ENCODE assay signal across 10 mouse cellular contexts in genomic region chr5:115525943-115526342, GRCm38 (mm10). TPM values are rescaled to one million over a fixed set of nuclear protein-coding genes. Genes with fewer than 3 reads are reported as not detected.
DNase-seq lines count a peak whose midpoint lies in the region; ATAC-seq and TF ChIP-seq lines count a peak whose summit lies in the region.
"Had no signal": no experiment of that assay in that cellular context is flagged by ENCODE, and none has a peak within 500 bp of the region (broad histone marks: within the 10 kb centered on the region; RNA-seq: fewer than 3 reads in every experiment).

No protein-coding gene starts in this region.

- no peak for DNase-seq in heart, adult 2 months
- no peak for DNase-seq in heart, postnatal 36 days
- no peak for DNase-seq in lung, embryonic 14.5 days
- no peak for DNase-seq in lung, postnatal 14 days
- peak; percentile 50 for DNase-seq in embryonic facial prominence, embryonic 14.5 days (ENCODE audit: low spot score)
- no peak for DNase-seq in limb, embryonic 11.5 days (ENCODE audit: low spot score)
- no peak for DNase-seq in spleen, postnatal 14 days (ENCODE audit: low spot score in 2 of 2)
- no peak for DNase-seq in right cerebral cortex, adult 18-20 months

- no peak for TF ChIP-seq CTCF in heart, adult 2 months (IDR thresholded peaks at IDR 0.05)
- no peak for TF ChIP-seq CTCF in lung, embryonic 14.5 days (IDR thresholded peaks at IDR 0.05; ENCODE audit: low read depth)

- H3K27ac ChIP-seq in heart, adult 2 months = peak overlapping the region; percentile 54
- H3K27ac ChIP-seq in lung, embryonic 14.5 days (ENCODE audit: low read depth) = no peak overlapping the region
- no peak overlapping the region; the same call in 1 of the 2 replicates for H3K27ac ChIP-seq in embryonic facial prominence, embryonic 14.5 days (replicated peaks; ENCODE audit: low read depth, low read length)
- H3K27ac ChIP-seq in limb, embryonic 11.5 days (replicated peaks; ENCODE audit: low read depth, low read length) = peak overlapping the region; percentile 42; the same call in 1 of the 2 replicates
- H3K27ac ChIP-seq: macrophage had no signal

- no peak for TF ChIP-seq EP300 in heart, adult 2 months (IDR thresholded peaks at IDR 0.05; ENCODE audit: insufficient read depth, low read depth, low read length)

- H3K9ac ChIP-seq in heart, adult 2 months (ENCODE audit: low read depth, low read length) = no peak overlapping the region
- 0 out of 2 replicates have a peak overlapping the region, but pooled peaks have one; percentile 13 for H3K9ac ChIP-seq in lung, embryonic 14.5 days
- no peak overlapping the region for H3K9ac ChIP-seq in embryonic facial prominence, embryonic 14.5 days (ENCODE audit: low read depth, low read length)
- H3K9ac ChIP-seq in limb, embryonic 11.5 days (ENCODE audit: low read length) = no peak overlapping the region; the same call in 1 of the 2 replicates

- peaks cover 56% of the 10 kb centered on the region for H3K4me1 ChIP-seq in heart, adult 2 months (ENCODE audit: control insufficient read depth, insufficient read depth, low read length)
- peaks cover 47% of the 10 kb centered on the region for H3K4me1 ChIP-seq in lung, embryonic 14.5 days (ENCODE audit: insufficient read depth)
- peaks cover 54% of the 10 kb centered on the region for H3K4me1 ChIP-seq in embryonic facial prominence, embryonic 14.5 days (ENCODE audit: control insufficient read depth, insufficient read depth, low read length)
- H3K4me1 ChIP-seq in limb, embryonic 11.5 days (ENCODE audit: control insufficient read depth, insufficient read depth, low read length) = peaks cover 62% of the 10 kb centered on the region

- no peaks in the 10 kb centered on the region for H3K9me3 ChIP-seq in lung, embryonic 14.5 days (ENCODE audit: low read depth, low read length)
- no peaks in the 10 kb centered on the region for H3K9me3 ChIP-seq in embryonic facial prominence, embryonic 14.5 days (ENCODE audit: control insufficient read depth, low read length)
- H3K9me3 ChIP-seq in limb, embryonic 11.5 days (ENCODE audit: control insufficient read depth, low read length) = no peaks in the 10 kb centered on the region

- 43% methylated on average over 9 of the region's 9 CpGs for WGBS in heart, adult 2 months
- WGBS in lung, embryonic 14.5 days = 73% methylated on average over 9 of the region's 9 CpGs
- 72% methylated on average over 9 of the region's 9 CpGs for WGBS in embryonic facial prominence, embryonic 14.5 days
- WGBS in limb, embryonic 11.5 days = 83% methylated on average over 9 of the region's 9 CpGs

- no peak overlapping the region for H3K4me2 ChIP-seq in lung, embryonic 14.5 days
- H3K4me2 ChIP-seq in embryonic facial prominence, embryonic 14.5 days (ENCODE audit: low read depth, low read length) = no peak overlapping the region
- H3K4me2 ChIP-seq in limb, embryonic 11.5 days (ENCODE audit: low read depth, severe bottlenecking) = no peak overlapping the region

- no peak overlapping the region for H3K4me3 ChIP-seq in heart, adult 2 months
- H3K4me3 ChIP-seq in lung, embryonic 14.5 days (ENCODE audit: low read depth, low read length) = no peak overlapping the region
- no peak overlapping the region for H3K4me3 ChIP-seq in embryonic facial prominence, embryonic 14.5 days (ENCODE audit: low read depth, low read length)
- H3K4me3 ChIP-seq in limb, embryonic 11.5 days (ENCODE audit: low read depth, low read length) = no peak overlapping the region

- no peaks in the 10 kb centered on the region for H3K27me3 ChIP-seq in heart, adult 2 months (ENCODE audit: control insufficient read depth, insufficient read depth, low read length)
- no peaks in the 10 kb centered on the region for H3K27me3 ChIP-seq in lung, embryonic 14.5 days (ENCODE audit: insufficient read depth, low read length)
- no peaks in the 10 kb centered on the region for H3K27me3 ChIP-seq in embryonic facial prominence, embryonic 14.5 days (replicated peaks; ENCODE audit: control insufficient read depth, insufficient read depth, low read length)
- H3K27me3 ChIP-seq in limb, embryonic 11.5 days (ENCODE audit: control insufficient read depth, insufficient read depth, low read length) = no peaks in the 10 kb centered on the region

- no peak for ATAC-seq in lung, embryonic 14.5 days (ENCODE audit: insufficient read depth)
- no peak for ATAC-seq in embryonic facial prominence, embryonic 14.5 days (ENCODE audit: low read depth)
- ATAC-seq in limb, embryonic 11.5 days (ENCODE audit: insufficient number of reproducible peaks, low FRiP score, low TSS enrichment, low read depth) = no peak
- ATAC-seq: CD4-positive, CD25-positive, alpha-beta regulatory T cell, adult 4 months had no signal

- H3K79me2 ChIP-seq in heart, adult 2 months (replicated peaks; ENCODE audit: control insufficient read depth, insufficient read depth, low read length) = peaks cover 15% of the 10 kb centered on the region

- TF ChIP-seq POLR2A in heart, adult 2 months (IDR thresholded peaks at IDR 0.05; ENCODE audit: insufficient read depth, low read depth, low read length) = no peak

- H3K36me3 ChIP-seq in heart, adult 2 months (ENCODE audit: control insufficient read depth, insufficient read depth, low read length) = peaks cover 2% of the 10 kb centered on the region; the same call in 1 of the 2 replicates
- no peaks in the 10 kb centered on the region for H3K36me3 ChIP-seq in lung, embryonic 14.5 days (ENCODE audit: insufficient read depth)
- no peaks in the 10 kb centered on the region for H3K36me3 ChIP-seq in embryonic facial prominence, embryonic 14.5 days (ENCODE audit: control insufficient read depth, insufficient read depth, low read length)
- no peaks in the 10 kb centered on the region for H3K36me3 ChIP-seq in limb, embryonic 11.5 days (ENCODE audit: control insufficient read depth, insufficient read depth, low read length)

- intact Hi-C loops in heart, adult 2 months (cut with DNase I) = no loop called here
- intact Hi-C loops in heart, postnatal 36 days (cut with DNase I) = no loop called here

RNA-seq across cellular contexts. Expression of gene Pxn, which starts 19.5 kb away (rescaled TPM):
- total RNA-seq in heart, adult 2 months (2021) = 10 to 100 TPM; 35.9 to 37.1 TPM
- 51.9 and 56.5 TPM in 2 replicates for polyA plus RNA-seq in heart, adult 2 months (2012; rRNA removed)
- 10 to 100 TPM; 36.2 to 37.9 TPM for total RNA-seq in heart, postnatal 36 days (2021)
- polyA plus RNA-seq in lung, embryonic 14.5 days (2014; fragmentation: Nextera tagmentation; extraction: Ambion mirVana) = 22.3 and 25.2 TPM in 2 replicates
- 28.6 and 28.8 TPM in 2 replicates for polyA plus RNA-seq in embryonic facial prominence, embryonic 14.5 days (2014; fragmentation: Nextera tagmentation; extraction: Ambion mirVana)
- 13.5 and 17.7 TPM in 2 replicates for polyA plus RNA-seq in limb, embryonic 11.5 days (2014; fragmentation: Nextera tagmentation; extraction: Ambion mirVana)

RNA-seq across cellular contexts. Expression of gene Rplp0, which starts 33.3 kb away (rescaled TPM):
- total RNA-seq in heart, adult 2 months (2021) = 100 to 1,000 TPM; 587 to 705 TPM
- polyA plus RNA-seq in heart, adult 2 months (2012; rRNA removed) = 1,240 and 1,274 TPM in 2 replicates
- total RNA-seq in heart, postnatal 36 days (2021) = 100 to 1,000 TPM; 650 to 668 TPM
- 1,859 and 1,954 TPM in 2 replicates for polyA plus RNA-seq in lung, embryonic 14.5 days (2014; fragmentation: Nextera tagmentation; extraction: Ambion mirVana)
- polyA plus RNA-seq in embryonic facial prominence, embryonic 14.5 days (2014; fragmentation: Nextera tagmentation; extraction: Ambion mirVana) = 1,928 and 1,996 TPM in 2 replicates
- polyA plus RNA-seq in limb, embryonic 11.5 days (2014; fragmentation: Nextera tagmentation; extraction: Ambion mirVana) = 1,447 and 1,526 TPM in 2 replicates

RNA-seq across cellular contexts. Expression of gene Gcn1l1, which starts 39.1 kb away (rescaled TPM):
- 10 to 100 TPM; 34.2 to 40.1 TPM for total RNA-seq in heart, adult 2 months (2021)
- 21.5 and 34.6 TPM in 2 replicates for polyA plus RNA-seq in heart, adult 2 months (2012; rRNA removed)
- total RNA-seq in heart, postnatal 36 days (2021) = 10 to 100 TPM; 43.1 to 49.5 TPM
- polyA plus RNA-seq in lung, embryonic 14.5 days (2014; fragmentation: Nextera tagmentation; extraction: Ambion mirVana) = 52.9 and 58.8 TPM in 2 replicates
- 40.3 and 41.9 TPM in 2 replicates for polyA plus RNA-seq in embryonic facial prominence, embryonic 14.5 days (2014; fragmentation: Nextera tagmentation; extraction: Ambion mirVana)
- polyA plus RNA-seq in limb, embryonic 11.5 days (2014; fragmentation: Nextera tagmentation; extraction: Ambion mirVana) = 39.6 and 44.5 TPM in 2 replicates

RNA-seq across cellular contexts. Expression of gene Sirt4, which starts 41.4 kb away (rescaled TPM):
- total RNA-seq in heart, adult 2 months (2021) = 10 to 100 TPM; 15.3 to 18.8 TPM
- 25.1 and 31.3 TPM in 2 replicates for polyA plus RNA-seq in heart, adult 2 months (2012; rRNA removed)
- 10 to 100 TPM; 17.9 to 18.1 TPM for total RNA-seq in heart, postnatal 36 days (2021)
- polyA plus RNA-seq in lung, embryonic 14.5 days (2014; fragmentation: Nextera tagmentation; extraction: Ambion mirVana) = 22.8 and 23.9 TPM in 2 replicates
- 13.9 and 20.3 TPM in 2 replicates for polyA plus RNA-seq in embryonic facial prominence, embryonic 14.5 days (2014; fragmentation: Nextera tagmentation; extraction: Ambion mirVana)
- polyA plus RNA-seq in limb, embryonic 11.5 days (2014; fragmentation: Nextera tagmentation; extraction: Ambion mirVana) = 19.2 and 19.7 TPM in 2 replicates

RNA-seq across cellular contexts. Expression of gene Pla2g1b, which starts 59.9 kb away (rescaled TPM):
- total RNA-seq in heart, adult 2 months (2021) = not detected
- polyA plus RNA-seq in heart, adult 2 months (2012; rRNA removed) = not detected in 2 replicates
- total RNA-seq in heart, postnatal 36 days (2021) = not detected
- polyA plus RNA-seq in lung, embryonic 14.5 days (2014; fragmentation: Nextera tagmentation; extraction: Ambion mirVana) = 4.5 and 5.6 TPM in 2 replicates
- not detected in 2 replicates for polyA plus RNA-seq in embryonic facial prominence, embryonic 14.5 days (2014; fragmentation: Nextera tagmentation; extraction: Ambion mirVana)
- polyA plus RNA-seq in limb, embryonic 11.5 days (2014; fragmentation: Nextera tagmentation; extraction: Ambion mirVana) = not detected in 2 replicates
- polyA plus RNA-seq: CD4-positive, CD25-positive, alpha-beta regulatory T cell, adult 4 months; macrophage had no signal

Comparison
In these comparisons a context has a peak if more than half of its experiments do, and no peak if none do; other contexts are left out.
1. H3K27ac ChIP-seq: peak in heart, adult 2 months (single experiment) and limb, embryonic 11.5 days (single experiment); none in lung, embryonic 14.5 days (single experiment) and embryonic facial prominence, embryonic 14.5 days (single experiment).